In the genomic region with DNA sequence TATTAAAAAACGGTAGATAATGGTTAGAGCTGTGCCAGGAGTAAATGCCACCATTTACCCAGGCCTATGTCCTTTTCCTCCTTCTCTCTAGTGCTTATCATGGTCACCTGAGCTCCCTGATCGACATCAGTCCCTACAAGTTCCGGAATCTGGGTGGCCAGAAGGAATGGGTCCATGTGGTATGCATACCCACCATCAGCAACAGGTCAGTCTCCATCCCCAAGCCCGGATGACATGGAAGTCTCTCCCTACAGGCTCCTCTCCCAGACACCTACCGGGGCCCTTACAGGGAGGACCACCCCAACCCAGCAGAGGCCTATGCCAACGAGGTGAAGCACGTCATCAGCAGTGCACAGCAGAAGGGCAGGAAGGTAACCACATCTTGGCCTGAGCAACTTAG, we compare ENCODE assay signal across 1 mouse cellular context.
TF ChIP-seq lines count a peak whose summit lies in the region.

No protein-coding gene starts in this region.

TF ChIP-seq in ES-E14, 5 proteins besides CTCF, POLR2A, EP300 and RAD21:
- TF ChIP-seq ZC3H11A (IDR thresholded peaks at IDR 0.05; ENCODE audit: borderline replicate concordance, low read depth, low read length): no peak
- 0 out of 2 replicates have a peak, but pooled peaks have one; percentile 15 for TF ChIP-seq CHD2 (IDR thresholded peaks at IDR 0.05; ENCODE audit: low read depth, low read length)
